Mouse (Mus musculus): ENCODE measurements around the gene Sorbs1.

Gene Sorbs1

GRCm38 (mm10) chr19:40437651-40438068 is 75.9 kb downstream of the Sorbs1 start:
- CTCF ChIA-PET = no interaction called here

DNA sequence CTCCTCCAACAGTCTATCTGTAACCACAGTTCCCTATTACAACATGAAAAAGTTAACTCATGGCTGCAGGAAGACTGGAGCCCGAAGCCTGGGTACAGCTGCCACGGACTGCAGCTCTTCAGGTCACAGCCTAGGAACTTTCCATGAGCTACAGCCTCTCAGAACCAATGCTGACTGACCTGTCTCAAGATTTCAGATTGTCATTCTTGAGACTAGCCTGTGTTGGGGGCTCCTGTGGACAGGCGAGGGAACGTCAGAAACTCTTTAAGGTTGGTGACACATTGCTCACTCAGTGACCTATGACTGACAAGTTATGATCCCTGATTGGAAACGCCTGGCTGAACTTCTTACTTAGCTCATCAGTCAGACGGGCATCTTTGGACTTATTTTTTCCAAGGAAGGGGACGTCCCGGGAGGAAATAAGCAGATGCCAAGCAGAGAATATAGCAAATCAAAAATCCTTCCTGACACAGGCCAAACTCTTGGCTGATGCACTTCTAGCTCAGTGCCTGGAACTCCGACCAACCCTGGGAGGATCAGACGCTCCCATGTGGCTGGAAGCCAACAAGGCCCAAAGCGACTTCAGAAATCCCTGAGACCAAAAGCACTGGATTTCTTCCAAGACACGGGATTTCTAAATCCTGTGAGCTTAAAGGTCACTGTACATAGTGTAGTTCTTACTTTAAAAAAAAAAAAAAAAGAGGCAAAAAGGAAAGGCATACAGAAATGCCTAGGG is 76.9 kb downstream of the Sorbs1 start:
- CTCF ChIA-PET = interaction anchor here (0.6 kb wide), 1 partner anchor 33 kb away, joined by 11 read pairs; no protein-coding TSS in a partner anchor

- CTCF ChIA-PET = no interaction called here
These were observed 77.8 kb downstream of the Sorbs1 start for GRCm38 (mm10) chr19:40435797-40436196.

GRCm38 (mm10) chr19:40435045-40435444 is 78.5 kb downstream of the Sorbs1 start:
- CTCF ChIA-PET = no interaction called here

- CTCF ChIA-PET = interaction anchor here (0.6 kb wide), 1 partner anchor 42 kb away, joined by 3 read pairs; no protein-coding TSS in a partner anchor
These were observed 79.3 kb downstream of the Sorbs1 start for GRCm38 (mm10) chr19:40434042-40434869.

GRCm38 (mm10) chr19:40433316-40433912 is 80.2 kb downstream of the Sorbs1 start:
- CTCF ChIA-PET = no interaction called here

DNA sequence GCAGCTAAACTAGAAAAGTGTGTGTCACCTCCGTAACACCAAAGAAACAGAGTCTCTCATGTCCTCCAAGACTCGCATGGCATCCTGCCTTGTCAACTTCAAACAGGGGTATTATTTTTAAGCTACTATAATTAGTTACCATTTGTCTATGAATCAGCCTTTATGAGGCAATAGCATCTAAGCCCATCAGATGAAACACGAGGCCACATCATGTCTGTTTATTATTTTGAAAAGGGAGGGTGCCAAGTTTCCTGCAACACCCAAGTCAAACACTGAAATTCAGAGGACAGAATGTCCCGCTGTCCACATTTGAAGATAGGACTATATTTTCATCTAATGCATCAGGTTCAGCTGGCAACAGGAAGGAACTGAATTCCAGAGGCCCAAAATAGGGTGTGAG is 81.6 kb downstream of the Sorbs1 start:
- CTCF ChIA-PET = no interaction called here

GRCm38 (mm10) chr19:40429572-40429971 is 84.0 kb downstream of the Sorbs1 start:
- CTCF ChIA-PET = no interaction called here

- CTCF ChIA-PET = no interaction called here
These were observed 84.4 kb downstream of the Sorbs1 start for GRCm38 (mm10) chr19:40429169-40429568.

DNA sequence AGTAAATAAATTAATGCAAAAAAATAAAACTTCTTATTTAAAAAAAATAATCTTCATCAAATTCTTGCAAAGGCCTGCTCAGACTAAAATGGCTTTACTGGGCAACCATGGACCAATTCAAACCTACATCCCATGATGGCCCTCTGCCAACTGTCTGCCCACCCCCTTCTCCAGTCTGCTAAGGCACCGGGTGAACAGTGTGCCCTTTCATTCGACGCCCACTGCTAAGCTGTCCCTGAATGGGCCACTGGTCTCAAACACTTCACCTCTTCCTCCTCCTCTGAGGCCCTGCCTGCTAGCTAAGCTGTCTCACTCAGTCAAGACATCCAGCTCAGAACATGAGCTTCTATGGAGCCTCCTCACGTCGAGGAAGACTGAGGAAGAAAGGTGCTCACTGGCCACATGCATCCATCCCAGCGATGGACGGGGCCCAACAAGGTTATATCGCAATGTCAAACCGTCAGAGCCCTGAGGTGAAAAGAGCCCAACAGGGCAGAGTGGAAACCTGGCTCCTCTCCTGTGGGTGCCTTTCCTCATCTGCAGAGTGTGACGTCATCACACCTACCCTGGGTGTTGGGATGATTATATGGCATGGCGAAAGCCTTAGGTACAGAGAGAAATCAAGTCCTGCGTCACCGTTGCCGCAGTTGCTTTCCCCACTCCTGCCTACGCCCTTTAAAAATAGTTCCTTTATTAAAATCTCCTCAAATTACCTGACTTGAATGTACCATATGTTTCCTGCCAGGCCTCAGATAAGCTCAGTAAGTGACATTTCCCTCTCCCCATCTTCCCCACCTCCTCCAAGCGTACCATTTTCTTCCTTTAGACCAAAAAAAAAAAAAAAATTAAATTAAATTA is 87.2 kb downstream of the Sorbs1 start:
- CTCF ChIA-PET = no interaction called here

DNA sequence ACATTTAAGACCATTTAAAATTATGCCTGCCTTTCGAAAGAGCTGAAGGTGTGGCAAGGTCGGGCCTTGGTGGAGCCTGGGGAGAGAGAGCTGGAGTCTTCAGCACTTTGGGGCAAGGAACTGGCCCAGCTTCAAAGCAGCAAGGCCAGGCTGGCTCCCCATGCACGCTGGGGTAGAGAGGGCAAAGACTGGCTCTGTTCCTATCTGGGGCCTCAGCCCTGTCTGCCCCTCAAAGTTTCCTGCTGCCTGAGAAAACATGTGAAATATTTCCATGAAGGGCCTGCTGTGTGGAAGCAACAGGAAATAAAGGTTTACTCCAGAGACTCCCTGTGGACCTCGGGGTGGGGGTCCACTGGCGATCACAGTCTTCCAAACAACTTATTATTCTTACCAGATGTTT is 88.3 kb downstream of the Sorbs1 start:
- CTCF ChIA-PET = no interaction called here

DNA sequence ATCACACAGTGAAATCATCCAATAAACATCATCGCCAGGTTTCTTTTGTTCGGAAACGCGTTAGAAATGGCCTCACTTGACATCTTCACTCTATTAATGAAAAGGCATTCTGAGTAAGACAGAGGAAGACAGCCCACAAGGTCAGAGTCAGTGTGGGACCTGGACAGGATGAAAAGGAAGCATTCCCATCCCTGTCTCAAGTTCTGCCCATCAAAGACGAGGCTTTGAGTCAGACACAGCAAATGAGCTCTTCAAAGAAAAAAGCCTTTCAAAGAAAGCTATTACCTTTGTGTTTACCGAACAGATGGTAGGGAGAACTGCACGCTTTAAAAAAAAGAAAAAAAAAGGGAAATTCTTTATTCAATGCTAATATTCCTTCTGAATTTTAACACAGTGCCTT is 92.5 kb downstream of the Sorbs1 start:
- CTCF ChIA-PET = no interaction called here

- CTCF ChIA-PET = no interaction called here
These were observed 94.3 kb downstream of the Sorbs1 start for GRCm38 (mm10) chr19:40419315-40419714.

GRCm38 (mm10) chr19:40417155-40417821 is 96.3 kb downstream of the Sorbs1 start:
- CTCF ChIA-PET = no interaction called here

- CTCF ChIA-PET = no interaction called here
These were observed 97.9 kb downstream of the Sorbs1 start for GRCm38 (mm10) chr19:40415725-40416124.

DNA sequence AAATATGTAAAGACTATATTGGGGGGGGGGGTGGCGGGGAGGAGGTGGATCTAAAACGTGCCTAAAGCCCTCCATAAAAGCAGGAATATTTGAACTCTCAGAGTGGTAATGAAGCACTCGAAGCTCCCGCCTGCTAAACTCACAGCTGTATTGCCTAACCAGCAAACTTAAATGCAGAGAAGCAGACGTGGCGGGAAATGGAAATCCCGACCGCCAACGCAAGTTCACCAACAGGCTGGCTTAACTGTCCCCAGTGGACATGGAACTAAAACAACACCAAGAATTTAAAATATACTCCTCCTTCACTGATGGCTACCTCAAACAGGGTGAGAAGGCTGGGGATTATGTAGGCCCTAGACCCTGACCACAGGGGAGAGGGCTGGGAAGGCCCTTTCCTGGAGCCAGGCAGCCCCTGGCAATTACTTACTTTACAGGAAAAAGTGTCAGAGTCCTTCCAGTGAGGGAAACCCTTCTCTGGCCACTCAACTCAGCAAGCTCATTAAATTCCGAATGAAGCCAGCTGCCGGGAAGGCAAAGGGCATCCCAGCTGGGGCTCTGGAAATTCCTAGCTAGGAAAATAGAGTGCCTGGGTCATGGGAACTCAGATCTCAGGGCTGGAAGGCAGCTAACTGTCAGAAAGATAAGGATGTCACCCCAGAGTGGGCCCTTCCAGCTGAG is 98.6 kb downstream of the Sorbs1 start:
- CTCF ChIA-PET = no interaction called here

DNA sequence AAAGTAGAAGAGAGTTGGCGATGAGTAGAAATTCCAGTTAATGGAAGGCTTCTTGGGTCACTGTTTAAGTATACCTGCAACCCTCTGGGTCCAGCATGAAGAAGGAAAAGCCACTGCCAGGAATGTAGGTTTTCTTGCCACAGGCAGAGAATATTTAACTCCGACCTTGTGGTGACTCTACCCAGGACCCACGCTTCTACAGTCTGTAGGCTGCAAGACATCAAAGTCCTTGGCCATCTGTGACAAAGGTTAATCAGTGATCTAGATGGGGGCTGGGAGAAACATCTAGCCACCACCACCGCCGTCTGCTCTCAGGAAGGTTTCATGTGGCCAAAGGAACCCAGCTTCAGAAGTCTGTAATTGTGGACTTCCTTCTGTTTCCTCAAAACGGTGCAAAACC is 99.2 kb downstream of the Sorbs1 start:
- CTCF ChIA-PET = no interaction called here

GRCm38 (mm10) chr19:40411379-40411813 is 102.2 kb downstream of the Sorbs1 start:
- CTCF ChIA-PET = no interaction called here

- CTCF ChIA-PET = no interaction called here
These were observed 103.1 kb downstream of the Sorbs1 start for GRCm38 (mm10) chr19:40410511-40410910.

GRCm38 (mm10) chr19:40410109-40410508 is 103.5 kb downstream of the Sorbs1 start:
- CTCF ChIA-PET = no interaction called here

Data from spleen, embryonic (tissue).